Mouse (Mus musculus): ENCODE results near the gene Exoc6. TPM values are rescaled to one million over a fixed set of nuclear protein-coding genes. Genes with fewer than 3 reads are reported as not detected.

Exoc6 gene
- total RNA-seq, 2 experiments from 2014 or later: 50.8 to 52.3 TPM

DNA sequence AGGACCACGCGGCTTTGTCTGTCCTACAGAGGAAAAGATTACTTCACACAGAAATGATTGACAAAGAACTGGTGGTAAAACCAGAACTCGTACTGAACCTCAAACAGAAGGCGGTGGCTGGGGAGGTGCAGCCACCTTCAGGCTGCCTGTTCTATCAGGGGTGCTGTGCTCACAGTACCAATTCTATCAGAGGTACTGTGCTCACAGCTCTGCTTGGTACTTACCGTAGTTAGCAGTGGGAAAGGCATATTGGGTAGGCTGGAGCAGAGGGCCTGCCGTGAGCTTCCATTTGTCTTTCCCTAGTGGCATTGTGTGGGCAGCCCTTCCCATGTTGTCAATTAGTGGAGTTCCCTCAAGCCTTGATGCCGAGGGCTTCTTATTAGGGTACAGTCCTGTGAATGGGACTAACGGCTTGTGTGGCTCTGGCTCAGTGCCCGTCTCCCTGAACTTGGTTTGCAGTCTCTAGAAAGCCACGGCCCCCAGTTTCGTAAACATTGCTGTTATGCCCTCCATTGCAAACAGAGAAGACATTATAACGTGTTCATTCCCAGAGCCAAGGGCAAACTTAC is 19.1 kb downstream of the Exoc6 start:
- no peak for DNase-seq (ENCODE audit: extremely low spot score in 1 of 2, low spot score in 1 of 2)

DNA sequence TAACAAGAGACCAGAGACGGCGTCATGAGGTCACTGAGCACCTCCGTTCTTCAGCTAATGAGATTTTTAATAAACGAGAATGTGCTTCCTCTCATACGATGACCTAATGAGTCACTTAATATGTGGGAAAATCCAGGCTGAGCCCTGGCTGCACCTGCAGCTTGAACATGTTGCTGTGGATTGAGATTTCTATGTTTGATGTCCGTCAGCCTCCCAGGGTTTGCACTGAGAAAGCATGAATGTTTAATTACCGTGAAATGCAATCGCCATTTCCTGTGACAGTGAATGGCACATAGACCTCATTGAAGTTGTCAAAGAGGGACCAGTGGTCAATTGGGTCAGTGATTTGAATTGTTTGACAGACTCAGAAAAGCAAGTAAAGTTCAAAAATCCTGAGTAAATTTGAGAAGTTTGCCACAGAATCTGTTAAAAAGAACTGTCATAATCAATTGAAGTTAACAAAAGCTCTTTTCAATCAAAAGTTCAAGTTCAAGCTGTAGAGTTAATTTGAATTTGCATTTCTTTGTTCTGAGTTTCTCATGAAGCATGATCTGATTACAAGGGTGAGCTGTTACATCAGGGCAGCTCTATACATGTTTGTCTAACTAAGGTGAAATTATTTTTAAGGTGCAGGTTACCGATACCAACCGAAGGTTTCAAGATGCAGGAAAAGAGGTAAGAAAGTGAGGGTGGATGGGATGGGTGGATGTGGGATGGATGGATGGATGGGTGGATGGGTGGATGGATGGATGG is 20.9 kb downstream of the Exoc6 start:
- DNase-seq (ENCODE audit: extremely low spot score in 1 of 2, low spot score in 1 of 2): no peak

DNA sequence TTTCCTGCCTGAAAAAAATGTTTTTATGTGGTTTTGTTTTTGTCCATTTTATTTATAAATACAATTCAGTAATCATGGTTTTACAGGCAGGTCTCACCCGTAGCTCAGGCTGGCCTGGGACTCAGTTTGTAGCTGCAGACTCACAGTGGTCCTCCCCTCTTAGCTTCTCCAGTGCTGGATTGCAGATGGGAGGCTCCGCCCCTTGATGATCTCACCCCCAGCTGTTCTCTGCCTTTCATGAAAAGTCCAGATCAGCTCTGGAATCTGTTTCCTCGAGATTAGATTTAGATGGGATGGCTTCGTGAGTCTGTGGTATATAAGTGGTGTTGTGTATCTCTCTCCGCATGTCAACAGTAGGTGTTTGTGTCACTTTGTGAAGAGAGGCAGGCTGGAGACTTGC is 24.6 kb downstream of the Exoc6 start:
- DNase-seq (ENCODE audit: extremely low spot score in 1 of 2, low spot score in 1 of 2): no peak

- no peak for DNase-seq (ENCODE audit: extremely low spot score in 1 of 2, low spot score in 1 of 2)
Measured at GRCm38 (mm10) chr19:37579607-37580006, 29.4 kb downstream of the Exoc6 start.

DNA sequence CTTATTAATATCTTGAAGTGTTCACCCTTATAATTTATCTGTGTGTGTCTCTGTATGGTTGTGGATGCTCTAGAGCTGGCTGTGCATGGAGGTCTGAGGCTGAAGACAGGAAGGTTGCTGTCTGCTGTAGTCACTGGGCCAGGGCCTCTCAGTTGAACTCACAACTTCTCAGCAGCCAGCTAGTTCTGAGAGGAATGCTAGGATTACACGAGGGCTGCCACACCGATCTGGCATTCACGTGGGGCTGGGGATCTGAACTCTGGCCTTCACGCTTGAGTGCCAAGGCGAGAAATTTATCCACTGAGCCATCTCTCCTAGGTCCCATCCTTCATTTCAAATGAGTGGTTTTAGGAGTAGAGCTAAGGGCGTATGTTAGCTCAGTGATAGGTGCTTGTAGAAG is 30.2 kb downstream of the Exoc6 start:
- DNase-seq (ENCODE audit: extremely low spot score in 1 of 2, low spot score in 1 of 2): no peak

- no peak for DNase-seq (ENCODE audit: extremely low spot score in 1 of 2, low spot score in 1 of 2)
Measured at GRCm38 (mm10) chr19:37585210-37585609, 35.0 kb downstream of the Exoc6 start.

DNA sequence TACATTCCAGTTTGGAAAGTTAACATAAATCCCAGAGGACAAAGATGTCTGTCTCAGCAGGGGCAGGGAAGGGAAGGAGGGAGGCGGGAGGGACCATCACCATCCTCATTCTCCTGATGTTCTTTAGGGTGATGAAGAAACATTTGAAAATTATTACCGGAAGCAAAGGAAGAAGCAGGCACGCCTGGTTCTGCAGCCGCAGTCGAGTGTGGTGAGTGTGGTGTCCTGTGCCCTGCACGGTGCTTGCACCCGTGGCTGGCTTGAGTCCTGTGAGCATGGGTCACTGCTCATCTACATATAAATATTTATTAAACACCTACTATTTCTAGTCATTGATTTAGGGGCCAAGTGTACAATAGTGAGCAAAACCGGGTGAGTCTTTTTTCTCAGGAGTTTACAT is 35.5 kb downstream of the Exoc6 start:
- no peak for DNase-seq (ENCODE audit: extremely low spot score in 1 of 2, low spot score in 1 of 2)

GRCm38 (mm10) chr19:37590544-37590943 is 40.3 kb downstream of the Exoc6 start:
- DNase-seq (ENCODE audit: extremely low spot score in 1 of 2, low spot score in 1 of 2): no peak

DNA sequence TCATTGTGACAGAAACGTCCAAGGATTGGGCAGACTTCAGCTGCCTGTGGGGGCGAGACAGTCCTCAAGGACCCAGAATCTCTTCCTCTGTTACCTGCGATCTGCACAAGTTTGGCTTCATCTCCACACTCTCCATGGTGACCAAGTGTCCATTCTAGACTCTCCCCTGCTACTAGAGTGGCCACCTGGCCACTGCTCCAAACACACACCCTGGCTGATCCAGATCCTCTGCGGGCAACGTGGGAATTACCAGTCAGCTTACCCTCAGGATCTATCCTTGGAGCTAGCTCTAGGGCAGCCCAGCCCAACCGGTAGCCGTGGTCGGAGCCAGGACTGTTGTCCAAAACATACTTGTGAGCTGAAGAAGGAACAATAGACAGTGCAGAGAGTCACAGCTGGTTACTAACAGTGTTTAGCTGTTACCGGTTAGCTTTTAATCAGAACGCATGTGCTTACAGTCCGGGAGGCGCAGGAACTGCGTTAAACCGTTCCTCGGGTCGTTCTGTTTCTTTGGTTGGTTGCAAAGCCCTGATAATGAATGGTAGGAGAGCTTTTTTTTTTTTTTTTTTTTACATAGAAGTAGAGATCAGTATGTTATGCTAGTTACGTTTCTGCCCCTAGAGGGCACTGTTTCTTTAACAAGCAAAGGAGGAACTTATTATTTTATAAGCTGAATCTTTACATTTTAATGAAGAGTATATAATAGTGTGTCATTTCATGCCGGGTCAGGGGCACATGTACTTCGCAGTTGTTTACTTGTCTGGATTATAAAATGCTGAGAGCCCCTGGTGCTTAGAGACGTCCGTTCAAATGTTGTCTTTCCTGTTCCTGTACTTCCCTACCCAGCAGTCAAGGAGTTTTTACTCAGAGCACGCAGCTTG is 52.0 kb downstream of the Exoc6 start:
- peak in 1 of 2 experiments; percentile 47 for DNase-seq (ENCODE audit: extremely low spot score in 1 of 2, low spot score in 1 of 2)

DNA sequence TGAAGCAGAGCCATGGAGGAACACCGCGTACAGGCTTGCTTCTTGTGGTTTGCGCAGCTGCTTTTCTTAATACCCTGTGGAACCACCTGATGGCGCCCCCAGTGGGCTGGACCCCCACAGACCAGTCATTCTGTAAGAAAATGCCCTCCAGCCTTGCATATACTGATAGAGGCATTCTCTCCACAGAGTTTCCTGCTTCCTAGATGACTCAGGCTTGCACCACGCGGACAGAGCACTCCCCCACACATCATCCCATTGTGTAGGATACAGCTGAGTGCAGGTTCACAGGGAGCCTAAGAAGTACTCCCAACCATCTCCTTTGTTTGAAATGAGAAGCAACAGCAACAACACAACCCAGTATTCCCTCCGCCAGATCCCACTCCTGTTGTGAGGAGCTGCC is 59.8 kb downstream of the Exoc6 start:
- DNase-seq (ENCODE audit: extremely low spot score in 1 of 2, low spot score in 1 of 2): no peak

DNA sequence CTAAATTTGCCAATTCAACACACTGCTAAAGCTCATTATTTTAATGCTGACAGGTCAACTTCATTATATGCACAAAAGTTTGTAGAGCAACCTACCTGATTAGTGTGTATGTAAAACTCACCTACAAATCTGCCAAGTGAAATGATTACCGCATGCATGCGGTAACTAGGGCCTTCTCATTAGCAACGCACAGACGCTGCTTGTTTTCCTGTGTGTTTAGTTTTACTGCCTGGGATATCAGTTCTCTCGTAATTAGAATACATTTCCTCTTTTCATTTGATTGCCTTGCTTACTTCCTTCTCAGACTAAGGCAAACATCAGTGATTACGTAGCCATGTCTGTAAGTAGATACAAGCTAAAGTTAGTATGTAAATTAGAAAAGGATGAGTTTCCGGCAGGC is 62.7 kb downstream of the Exoc6 start:
- DNase-seq (ENCODE audit: extremely low spot score in 1 of 2, low spot score in 1 of 2): no peak

GRCm38 (mm10) chr19:37615039-37615630 is 64.9 kb downstream of the Exoc6 start:
- no peak for DNase-seq (ENCODE audit: extremely low spot score in 1 of 2, low spot score in 1 of 2)

DNA sequence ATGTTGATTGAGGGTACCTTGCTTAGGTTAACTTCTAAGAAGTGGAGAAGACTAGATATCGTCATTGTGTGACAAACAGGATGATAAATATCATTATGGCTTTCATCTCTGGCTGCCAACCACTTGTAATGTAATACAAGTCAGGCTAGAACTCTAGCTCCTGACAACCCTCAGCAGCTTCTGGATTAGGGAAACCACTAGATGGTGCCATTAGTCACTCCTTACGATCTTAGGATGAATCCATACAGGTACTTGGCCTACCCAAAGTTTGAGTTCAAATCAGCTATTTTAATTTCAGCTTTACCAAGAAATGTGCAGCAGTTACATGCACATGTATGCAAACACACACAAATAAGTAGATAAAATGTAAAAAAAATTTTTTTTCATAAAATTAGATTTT is 97.8 kb downstream of the Exoc6 start:
- DNase-seq (ENCODE audit: extremely low spot score in 1 of 2, low spot score in 1 of 2): no peak

DNA sequence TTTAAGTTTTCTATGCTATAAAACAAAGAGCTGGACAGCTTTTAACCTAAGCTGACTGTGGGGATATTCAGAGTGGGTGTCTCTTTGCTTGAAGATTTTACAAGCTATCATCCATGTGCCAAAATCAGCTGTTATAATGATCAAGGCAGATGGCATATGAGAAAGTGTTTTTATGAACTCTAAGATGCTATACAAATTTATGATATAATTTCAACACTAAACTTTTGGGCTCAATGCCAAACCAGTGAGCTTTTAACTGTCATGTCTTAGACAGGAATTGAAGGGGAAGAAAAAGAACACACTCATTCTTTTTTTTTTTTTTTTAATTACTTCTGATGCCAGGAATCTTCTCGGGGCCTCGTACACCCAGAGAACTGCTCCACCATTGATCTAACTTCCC is 100.3 kb downstream of the Exoc6 start:
- DNase-seq (ENCODE audit: extremely low spot score in 1 of 2, low spot score in 1 of 2): no peak

DNA sequence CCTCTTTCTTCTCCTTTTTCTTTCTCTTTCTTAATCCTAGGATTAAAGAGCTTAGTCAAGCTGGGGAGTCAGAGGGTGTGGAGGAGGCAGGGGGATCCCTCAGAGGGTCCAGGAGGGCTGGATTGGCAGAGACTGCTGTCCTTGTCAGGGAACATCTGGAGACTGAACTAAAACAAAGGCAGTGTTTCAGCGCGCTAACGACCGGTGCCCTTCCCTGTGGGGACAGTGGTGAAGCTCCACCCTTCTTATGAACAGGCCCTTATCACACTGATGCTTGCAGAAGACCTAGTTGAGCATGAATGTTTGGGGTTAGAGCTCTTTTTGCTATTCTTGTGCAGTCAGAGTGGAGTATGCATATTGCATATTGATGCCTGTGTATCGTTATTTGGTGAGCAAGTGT is 103.8 kb downstream of the Exoc6 start:
- DNase-seq (ENCODE audit: extremely low spot score in 1 of 2, low spot score in 1 of 2): no peak

GRCm38 (mm10) chr19:37656441-37656840 is 106.2 kb downstream of the Exoc6 start:
- DNase-seq (ENCODE audit: extremely low spot score in 1 of 2, low spot score in 1 of 2): no peak

- DNase-seq (ENCODE audit: extremely low spot score in 1 of 2, low spot score in 1 of 2): no peak
Measured at GRCm38 (mm10) chr19:37665256-37665655, 115.0 kb downstream of the Exoc6 start.

GRCm38 (mm10) chr19:37667855-37668594 is 117.8 kb downstream of the Exoc6 start:
- no peak for DNase-seq (ENCODE audit: extremely low spot score in 1 of 2, low spot score in 1 of 2)

DNA sequence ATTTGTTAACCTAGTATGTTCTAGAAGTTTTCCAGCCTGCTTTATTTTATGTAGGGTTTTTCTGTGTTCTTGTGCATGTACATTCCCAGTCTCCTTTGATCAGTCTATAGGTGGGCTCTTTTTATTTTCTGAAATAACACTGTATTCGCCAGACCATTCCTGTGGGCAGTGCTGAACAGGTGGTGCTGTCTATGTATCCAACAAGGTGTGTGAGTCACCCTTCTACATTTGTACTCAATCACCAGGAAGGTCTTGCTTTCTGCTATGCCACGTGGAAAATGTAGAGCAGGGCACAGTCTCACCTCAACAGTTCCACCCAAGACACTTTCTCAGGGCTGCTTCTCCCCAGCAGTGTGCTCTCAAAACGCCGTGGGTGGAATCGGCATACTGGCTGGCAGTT is 118.4 kb downstream of the Exoc6 start:
- DNase-seq (ENCODE audit: extremely low spot score in 1 of 2, low spot score in 1 of 2): no peak

DNA sequence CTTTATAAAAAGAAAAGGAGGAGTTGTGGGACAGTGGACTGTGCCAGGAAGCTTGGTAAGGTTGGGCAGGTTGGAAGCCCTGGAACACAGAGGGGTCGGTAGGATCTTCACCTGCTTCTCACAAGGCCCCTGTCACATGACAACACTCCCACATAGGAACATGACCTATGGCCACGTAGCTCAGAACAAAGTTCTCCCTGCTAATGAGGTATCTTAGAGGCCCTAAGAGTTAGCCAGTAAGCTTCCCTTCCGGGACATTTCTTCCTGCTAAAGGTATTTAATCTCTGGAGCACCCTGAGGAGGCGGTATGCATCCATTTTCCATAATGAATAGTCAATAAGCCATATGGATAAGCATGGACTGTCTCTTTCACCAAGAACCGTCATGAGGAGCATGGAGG is 119.3 kb downstream of the Exoc6 start:
- DNase-seq (ENCODE audit: extremely low spot score in 1 of 2, low spot score in 1 of 2): no peak
